Mouse (Mus musculus): Measurements from ENCODE around the gene Tpst2. TPM values are rescaled to one million over a fixed set of nuclear protein-coding genes. Genes with fewer than 3 reads are reported as not detected.

The Tpst2 gene
- polyA plus RNA-seq, 1 experiment from 2014 or later = 31.7 TPM

DNA sequence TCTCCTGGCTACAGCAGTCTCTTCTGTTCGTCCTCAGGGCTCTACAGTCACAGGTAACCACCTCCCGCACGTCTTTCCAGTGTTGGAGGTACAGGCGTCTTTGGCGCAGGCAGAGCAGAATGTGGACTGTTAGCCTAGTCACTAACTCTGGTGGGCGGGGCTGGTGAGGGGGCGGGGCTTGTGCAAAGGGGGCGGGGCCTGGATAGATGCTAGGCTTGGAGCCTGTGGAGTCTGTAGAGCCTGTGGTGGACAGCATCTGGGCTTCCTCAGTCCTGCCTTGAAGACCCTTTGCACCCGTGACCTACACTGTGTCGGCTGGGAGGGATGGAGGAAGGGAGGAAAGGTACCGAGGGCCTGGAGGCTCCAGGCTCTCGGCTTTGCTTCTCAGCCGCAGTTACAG lies 79.4 kb downstream of the Tpst2 start, which contains the start of gene Gm6583:
TSS of gene Gm6583 (minus strand) at position 124 of the 400 bp plus-strand sequence.
- Histone ChIP-seq H3K36me3 (peaks cover 67% of the 10 kb centered on the region), H3K4me1 (no peaks in the 10 kb centered on the region), H3K9ac (no peak within 1 kb of the TSS), H3K9me3 (replicated peaks) (no peaks in the 10 kb centered on the region), H3K4me2 (replicated peaks) (no peak within 1 kb of the TSS), H3K27me3 (no peaks in the 10 kb centered on the region), H3K4me3 (no peak within 1 kb of the TSS), H3K27ac (no peak within 1 kb of the TSS)
- no peak for ATAC-seq (ENCODE audit: low FRiP score)
- 63% methylated on average over 13 of the region's 13 CpGs for WGBS

DNA sequence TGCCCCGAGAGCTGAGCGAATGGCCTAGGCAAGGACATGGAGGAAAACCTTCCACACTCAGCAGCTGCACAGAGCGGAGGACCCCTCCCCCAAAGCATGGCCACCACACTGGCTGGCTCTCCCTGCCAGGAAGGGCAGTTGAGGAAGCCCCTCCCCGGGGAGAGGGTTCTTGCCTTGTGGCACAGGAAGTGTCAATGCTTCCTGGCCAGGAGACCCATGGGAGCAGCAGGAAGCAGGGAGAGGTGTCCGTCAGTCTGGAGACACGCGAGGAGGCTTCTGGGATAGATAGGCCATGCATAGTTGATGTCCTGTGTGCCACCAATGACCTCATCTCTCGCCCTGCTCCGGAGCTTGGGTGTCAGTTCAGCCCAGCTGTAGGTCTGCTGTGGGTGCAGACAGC lies 79.8 kb downstream of the Tpst2 start:
- Histone ChIP-seq H3K4me3 (no peak overlapping the region), H3K9ac (no peak overlapping the region), H3K27ac (no peak overlapping the region), H3K9me3 (replicated peaks) (no peaks in the 10 kb centered on the region), H3K36me3 (peaks cover 63% of the 10 kb centered on the region), H3K4me1 (no peaks in the 10 kb centered on the region), H3K4me2 (replicated peaks) (no peak overlapping the region), H3K27me3 (no peaks in the 10 kb centered on the region)
- no peak for ATAC-seq (ENCODE audit: low FRiP score)
- WGBS = 91% methylated on average over 9 of the region's 9 CpGs

DNA sequence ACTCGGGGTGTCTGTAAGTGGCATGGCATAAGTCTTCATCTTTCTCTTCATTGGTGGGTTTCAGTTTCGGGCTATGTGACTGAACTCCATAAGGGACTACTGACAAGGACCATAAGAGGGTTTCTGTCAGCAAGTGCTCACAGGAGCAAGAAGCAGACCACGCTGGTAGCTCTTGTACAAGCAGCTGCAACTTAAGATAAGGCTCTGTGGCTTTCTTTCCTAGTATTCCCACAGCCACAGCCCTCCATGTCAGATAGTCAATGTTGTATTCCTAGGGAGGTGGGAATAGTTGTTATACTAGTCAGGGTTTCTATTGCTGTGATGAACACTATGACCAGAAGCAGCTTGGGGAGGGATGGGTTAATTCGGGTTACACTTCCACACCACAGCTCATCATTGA lies 83.0 kb downstream of the Tpst2 start:
- Histone ChIP-seq H3K4me3 (no peak overlapping the region), H3K27ac (no peak overlapping the region), H3K4me1 (no peaks in the 10 kb centered on the region), H3K27me3 (no peaks in the 10 kb centered on the region), H3K36me3 (peaks cover 65% of the 10 kb centered on the region), H3K9ac (no peak overlapping the region), H3K9me3 (replicated peaks) (no peaks in the 10 kb centered on the region), H3K4me2 (replicated peaks) (no peak overlapping the region)
- no peak for ATAC-seq (ENCODE audit: low FRiP score)
- WGBS = 91% methylated on average over 4 of the region's 4 CpGs

DNA sequence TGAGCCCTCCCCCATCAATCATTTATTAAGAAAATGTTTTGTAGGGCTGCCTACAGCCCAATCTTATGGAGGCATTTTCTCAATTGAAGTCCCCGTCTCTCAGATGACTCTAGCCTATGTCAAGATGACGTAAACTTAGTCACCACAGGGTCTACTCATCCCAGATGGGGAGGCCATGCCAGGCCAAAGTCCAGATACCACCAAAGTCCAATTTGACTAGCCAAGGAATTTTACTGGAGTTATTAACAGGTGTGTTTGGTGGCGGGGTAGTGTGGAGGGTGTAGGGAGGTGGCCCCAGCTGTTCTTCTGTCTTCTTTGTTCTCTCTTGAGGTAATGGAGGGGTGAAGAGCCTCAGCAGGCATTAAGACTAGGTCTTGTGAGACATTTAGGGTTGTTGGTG lies 83.6 kb downstream of the Tpst2 start:
- no peak overlapping the region for H3K4me3 ChIP-seq
- no peaks in the 10 kb centered on the region for H3K27me3 ChIP-seq
- H3K27ac ChIP-seq = no peak overlapping the region
- H3K9me3 ChIP-seq (replicated peaks) = no peaks in the 10 kb centered on the region
- H3K4me2 ChIP-seq (replicated peaks) = no peak overlapping the region
- WGBS = 92% methylated on average over 3 of the region's 3 CpGs
- H3K36me3 ChIP-seq = peaks cover 65% of the 10 kb centered on the region
- no peak overlapping the region for H3K9ac ChIP-seq
- ATAC-seq (ENCODE audit: low FRiP score) = no peak
- no peaks in the 10 kb centered on the region for H3K4me1 ChIP-seq

DNA sequence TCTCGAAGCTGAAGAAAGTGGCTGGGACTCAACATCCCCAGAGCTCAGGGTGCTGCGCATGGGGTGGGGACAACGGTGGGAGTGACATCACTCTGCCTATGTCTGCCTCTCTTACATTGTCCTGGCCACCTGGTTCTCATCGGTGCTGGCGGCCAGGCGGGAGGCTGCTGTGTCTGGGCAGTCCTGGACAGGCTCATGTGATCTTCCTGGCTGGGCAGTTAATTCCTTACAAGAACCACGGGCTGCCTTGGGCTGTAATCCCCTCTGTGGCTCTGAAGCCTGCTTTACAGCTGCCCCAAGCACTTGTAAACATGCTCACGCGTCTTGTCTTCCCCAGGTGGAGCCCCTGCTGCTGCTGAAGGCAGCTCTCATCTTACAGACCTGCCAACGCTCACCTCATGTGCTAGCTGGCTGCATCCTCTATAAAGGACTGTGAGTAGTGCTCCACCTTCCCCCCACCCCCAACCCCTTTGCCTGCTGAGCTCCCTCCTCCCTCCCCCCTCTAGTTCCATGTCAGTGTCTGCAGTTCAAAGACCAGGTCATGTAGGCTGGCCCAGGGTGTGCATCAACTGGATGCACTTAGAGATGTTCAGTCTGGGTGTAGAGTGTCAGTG lies 87.8 kb downstream of the Tpst2 start:
- no peaks in the 10 kb centered on the region for H3K9me3 ChIP-seq (replicated peaks)
- WGBS = 76% methylated on average over 10 of the region's 10 CpGs
- no peak overlapping the region for H3K9ac ChIP-seq
- H3K4me2 ChIP-seq (replicated peaks) = no peak overlapping the region
- peaks cover 58% of the 10 kb centered on the region for H3K36me3 ChIP-seq
- H3K4me3 ChIP-seq = no peak overlapping the region
- H3K4me1 ChIP-seq = peaks cover 1% of the 10 kb centered on the region
- H3K27me3 ChIP-seq = no peaks in the 10 kb centered on the region
- no peak for ATAC-seq (ENCODE audit: low FRiP score)
- no peak overlapping the region for H3K27ac ChIP-seq

Other genes starting within 250 kb of the Tpst2 start
- gene Cryba4, start 24.2 kb upstream of the Tpst2 start, polyA plus RNA-seq (2016; fragmentation: Nextera tagmentation; extraction: Ambion mirVana) = 1.8 and 2.3 TPM in 2 replicates
- gene Crybb1, start 20.9 kb upstream of the Tpst2 start, polyA plus RNA-seq (2016; fragmentation: Nextera tagmentation; extraction: Ambion mirVana) = 2.0 and 2.3 TPM in 2 replicates
- 38.1 TPM in 2 replicates for gene Tfip11, start 49.7 kb downstream of the Tpst2 start, polyA plus RNA-seq (2016; fragmentation: Nextera tagmentation; extraction: Ambion mirVana)
- 46.9 and 47.6 TPM in 2 replicates for gene Srrd, start 66.3 kb downstream of the Tpst2 start, polyA plus RNA-seq (2016; fragmentation: Nextera tagmentation; extraction: Ambion mirVana)
- gene Hps4, start 66.4 kb downstream of the Tpst2 start, polyA plus RNA-seq (2016; fragmentation: Nextera tagmentation; extraction: Ambion mirVana) = 35.4 and 37.1 TPM in 2 replicates
- 0.26 and 0.27 TPM in 2 replicates for gene Gm6583, start 79.3 kb downstream of the Tpst2 start, polyA plus RNA-seq (2016; fragmentation: Nextera tagmentation; extraction: Ambion mirVana)
- gene Asphd2, start 118.2 kb downstream of the Tpst2 start, polyA plus RNA-seq (2016; fragmentation: Nextera tagmentation; extraction: Ambion mirVana) = 60.7 and 66.1 TPM in 2 replicates
- gene Gm6588, start 172.7 kb downstream of the Tpst2 start, polyA plus RNA-seq (2016; fragmentation: Nextera tagmentation; extraction: Ambion mirVana) = 0.37 and 0.64 TPM in 2 replicates